Mouse (Mus musculus) brain, embryonic 14.5 days (tissue): ENCODE data around the gene Crnkl1.

ENCODE experiments used
- CTCF ChIP-seq: fragments of 200-500 bp; IDR thresholded peaks from 2 replicates; pipeline ENCODE4 v1.5.1; 2012; ENCODE audit warnings: inconsistent platforms, mild to moderate bottlenecking, moderate library complexity, borderline replicate concordance; ENCODE audit not compliant: insufficient read depth, insufficient read length; ENCODE audit errors: extremely low read depth
- POLR2A ChIP-seq: fragments of 200-500 bp; IDR thresholded peaks from 2 replicates; pipeline ENCODE4 v1.6.1; 2012; ENCODE audit warnings: mild to moderate bottlenecking, inconsistent platforms, borderline replicate concordance; ENCODE audit not compliant: poor library complexity, insufficient read depth, insufficient read length, severe bottlenecking; ENCODE audit errors: extremely low read depth

DNA sequence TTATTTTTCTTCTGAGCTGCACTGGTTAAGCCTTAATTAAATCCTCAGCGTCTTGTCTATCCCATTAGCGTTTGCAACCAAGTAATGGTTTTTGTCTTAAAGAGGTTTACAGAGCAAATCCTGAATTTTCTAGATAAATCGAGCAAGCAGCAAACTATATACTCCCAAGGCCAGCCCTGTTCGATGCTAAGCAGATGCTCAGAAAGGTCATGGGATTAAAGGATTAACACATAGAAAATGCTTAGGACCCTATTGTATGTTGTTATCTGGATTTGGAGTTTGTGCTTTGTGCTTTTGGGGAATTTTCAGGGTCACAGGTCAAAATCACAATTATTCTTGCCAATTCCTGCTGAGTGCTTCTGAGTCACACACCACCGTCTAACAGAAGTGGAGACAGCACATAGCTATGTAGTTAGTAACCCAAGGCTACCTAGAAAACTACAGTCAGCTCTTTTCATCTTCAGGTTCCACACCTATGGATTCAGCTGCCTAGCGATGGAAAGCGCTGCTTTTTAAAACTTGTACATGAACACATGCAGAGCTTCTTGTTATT lies 13.7 kb upstream of the Crnkl1 start:
- TF ChIP-seq CTCF (no peak), POLR2A (no peak)
